Mouse (Mus musculus) ES-Bruce4 (cell line): Measurements from ENCODE around the gene Pcbp3. TPM values are rescaled to one million over a fixed set of nuclear protein-coding genes. Genes with fewer than 3 reads are reported as not detected.

Experiments used
- H3K27ac ChIP-seq: 2 replicates; pipeline ENCODE4 v1.5.1; 2012; ENCODE audit warnings: low read length, inconsistent platforms; ENCODE audit not compliant: insufficient read depth
- H3K27me3 ChIP-seq: 2 replicates; pipeline ENCODE4 v1.6.1; 2012; ENCODE audit warnings: mild to moderate bottlenecking, low read length, inconsistent platforms; ENCODE audit not compliant: control insufficient read depth, poor library complexity, insufficient read depth, severe bottlenecking
- H3K36me3 ChIP-seq: 2 replicates; pipeline ENCODE4 v1.6.1; 2012; ENCODE audit warnings: inconsistent platforms, mild to moderate bottlenecking, low read length, moderate library complexity; ENCODE audit not compliant: control insufficient read depth, poor library complexity, insufficient read depth, severe bottlenecking
- H3K4me1 ChIP-seq: one replicate; pipeline ENCODE4 v1.8.1; 2011; ENCODE audit warnings: low read length; ENCODE audit not compliant: control insufficient read depth, insufficient read depth
- H3K4me3 ChIP-seq: 2 replicates; pipeline ENCODE4 v1.5.1; 2011; ENCODE audit warnings: low read depth, mild to moderate bottlenecking, low read length
- H3K9ac ChIP-seq: 2 replicates; pipeline ENCODE4 v1.6.1; 2012; ENCODE audit warnings: low read depth, mild to moderate bottlenecking, inconsistent platforms; ENCODE audit not compliant: poor library complexity, severe bottlenecking
- H3K9me3 ChIP-seq: replicated peaks from 2 replicates; pipeline ENCODE4 v1.6.1; 2012; ENCODE audit warnings: mild to moderate bottlenecking, low read length, inconsistent platforms; ENCODE audit not compliant: control insufficient read depth, poor library complexity, insufficient read depth, severe bottlenecking
- CTCF ChIP-seq: IDR thresholded peaks from one replicate; pipeline ENCODE4 v1.8.1; 2011; ENCODE audit warnings: low read depth, low read length
- EP300 ChIP-seq: IDR thresholded peaks from 2 replicates; pipeline ENCODE4 v1.6.1; 2011; ENCODE audit warnings: low read depth, low read length; ENCODE audit not compliant: insufficient read depth
- POLR2A ChIP-seq: IDR thresholded peaks from one replicate; pipeline ENCODE4 v1.8.1; 2011; ENCODE audit warnings: low read length; ENCODE audit not compliant: insufficient read depth
- polyA plus RNA-seq: library from polyadenylated mRNA; stranded (reverse); fragments of >200 nt; gene quantifications from 2 replicates; pipeline ENCODE4 v1.2.4, GENCODE M21; 2011; ENCODE audit warnings: low read depth; ENCODE audit not compliant: missing spikeins, insufficient read depth, insufficient read length

Pcbp3 gene
- 27.7 and 28.1 TPM in 2 replicates for polyA plus RNA-seq

DNA sequence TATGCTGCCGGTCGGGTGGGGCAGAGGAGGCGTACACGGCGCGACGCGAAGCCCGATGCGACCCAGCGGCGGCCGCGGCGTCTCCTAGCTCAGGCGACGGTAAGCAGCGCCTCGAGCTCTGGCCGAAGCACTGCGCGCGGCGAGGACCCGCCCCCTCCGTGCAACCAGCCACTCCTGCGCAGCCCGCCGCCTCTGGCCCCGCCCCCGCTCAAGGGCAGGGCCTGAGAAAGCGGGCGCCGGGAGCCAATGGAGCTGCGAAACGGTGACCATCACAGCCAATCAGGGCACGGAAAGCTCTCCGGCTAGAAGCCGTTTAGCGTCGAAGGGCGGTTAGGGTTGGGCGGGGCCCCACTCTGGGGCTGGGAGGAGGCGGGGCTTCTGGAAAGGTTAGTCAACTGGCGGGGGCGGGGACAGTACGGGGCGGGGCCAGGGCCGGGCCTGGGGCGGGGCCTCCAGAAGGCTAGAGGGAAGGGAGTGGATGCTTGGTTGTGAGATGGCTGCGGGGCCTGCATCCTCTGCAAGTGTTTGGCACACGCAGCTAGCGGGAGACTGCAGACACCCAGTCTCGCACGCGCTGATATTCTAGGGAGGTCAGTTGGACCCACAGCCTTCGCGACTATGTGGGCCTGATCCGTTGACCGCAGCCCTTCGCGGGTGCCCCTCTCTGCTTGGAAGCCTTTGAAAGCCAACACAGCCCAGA lies at the start of gene Pcbp3:
TSS of gene Pcbp3 (minus strand) at position 98 of the 700 bp plus-strand sequence.
- H3K36me3 ChIP-seq, result no peaks in the 10 kb centered on the region
- peak; percentile 72 for TF ChIP-seq POLR2A
- no peak for TF ChIP-seq EP300
- no peaks in the 10 kb centered on the region for H3K9me3 ChIP-seq
- peak within 1 kb of the TSS; percentile 75 for H3K9ac ChIP-seq
- H3K4me3 ChIP-seq, result peak within 1 kb of the TSS; percentile 85
- H3K27ac ChIP-seq, result no peak within 1 kb of the TSS
- no peaks in the 10 kb centered on the region for H3K4me1 ChIP-seq
- H3K27me3 ChIP-seq, result no peaks in the 10 kb centered on the region

DNA sequence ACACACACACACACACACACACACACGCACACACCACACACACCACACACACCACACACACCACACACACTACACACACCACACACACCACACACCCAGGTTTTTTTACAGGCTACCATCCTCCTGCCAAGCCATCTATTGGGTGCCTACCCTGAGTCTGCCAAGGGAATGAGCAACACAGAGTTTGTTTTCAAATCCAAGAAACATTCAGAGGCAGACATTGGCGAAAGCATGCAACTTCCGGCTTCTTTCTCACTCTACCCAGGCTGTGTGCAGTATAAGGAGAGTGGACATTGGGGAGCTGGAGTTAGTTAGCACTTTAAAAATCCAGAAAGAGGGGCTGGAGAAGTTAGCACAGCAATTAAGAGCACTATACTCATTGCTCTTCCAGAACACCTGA lies 47.0 kb upstream of the Pcbp3 start:
- H3K4me3 ChIP-seq, result no peak overlapping the region
- no peaks in the 10 kb centered on the region for H3K4me1 ChIP-seq
- H3K27me3 ChIP-seq, result no peaks in the 10 kb centered on the region
- no peak overlapping the region for H3K27ac ChIP-seq
- H3K36me3 ChIP-seq, result no peaks in the 10 kb centered on the region
- no peaks in the 10 kb centered on the region for H3K9me3 ChIP-seq
- H3K9ac ChIP-seq, result no peak overlapping the region
- TF ChIP-seq POLR2A (no peak), CTCF (no peak), EP300 (no peak)

- no peaks in the 10 kb centered on the region for H3K36me3 ChIP-seq
- peak overlapping the region; percentile 13; the same call in 1 of the 2 replicates for H3K4me3 ChIP-seq
- TF ChIP-seq CTCF, result no peak
- TF ChIP-seq EP300, result no peak
- TF ChIP-seq POLR2A, result no peak
- H3K9ac ChIP-seq, result peak overlapping the region; percentile 12; the same call in 1 of the 2 replicates
- H3K27me3 ChIP-seq, result no peaks in the 10 kb centered on the region
- H3K9me3 ChIP-seq, result no peaks in the 10 kb centered on the region
- H3K4me1 ChIP-seq, result no peaks in the 10 kb centered on the region
- H3K27ac ChIP-seq, result no peak overlapping the region
Observed at GRCm38 (mm10) chr10:77008109-77008561, 46.4 kb upstream of the Pcbp3 start.

DNA sequence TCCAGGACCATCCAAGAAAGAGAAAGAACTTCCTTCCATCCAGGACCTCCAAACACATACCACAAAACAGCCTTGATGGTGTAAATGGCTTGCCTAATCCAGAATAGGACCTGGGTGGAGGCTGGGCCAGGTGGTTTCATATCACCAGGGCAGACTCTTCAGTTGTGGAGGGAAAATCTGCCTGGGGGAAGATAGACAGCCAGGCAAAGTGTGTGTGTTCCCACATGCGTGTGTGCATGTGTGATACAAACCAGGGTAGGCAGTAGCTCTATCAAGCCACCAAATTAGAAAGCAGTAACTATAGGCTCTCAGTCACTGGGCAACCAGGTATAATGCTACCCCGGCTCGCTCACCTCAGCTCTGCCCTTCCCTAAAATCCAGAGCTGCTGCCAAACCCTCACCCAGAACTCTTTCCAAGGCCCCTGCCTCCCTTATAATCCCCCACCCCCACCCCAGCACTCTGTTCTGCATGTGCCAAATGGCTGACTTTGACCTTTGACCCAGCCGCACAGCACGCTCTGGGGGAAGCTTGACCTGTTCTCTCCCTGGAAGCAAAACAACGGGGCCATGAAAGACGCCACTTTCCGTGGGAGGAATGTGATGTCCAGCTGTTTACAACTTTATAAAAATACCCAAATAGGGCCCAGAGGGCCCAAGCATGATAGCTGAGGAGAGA lies 45.9 kb upstream of the Pcbp3 start:
- H3K27ac ChIP-seq, result no peak overlapping the region
- H3K9ac ChIP-seq, result peak overlapping the region; percentile 12; the same call in 1 of the 2 replicates
- no peaks in the 10 kb centered on the region for H3K4me1 ChIP-seq
- H3K27me3 ChIP-seq, result no peaks in the 10 kb centered on the region
- no peaks in the 10 kb centered on the region for H3K36me3 ChIP-seq
- TF ChIP-seq POLR2A (no peak), EP300 (no peak), CTCF (no peak)
- H3K4me3 ChIP-seq, result no peak overlapping the region
- H3K9me3 ChIP-seq, result no peaks in the 10 kb centered on the region

GRCm38 (mm10) chr10:77004936-77005335 lies 43.2 kb upstream of the Pcbp3 start:
- no peak overlapping the region for H3K9ac ChIP-seq
- H3K9me3 ChIP-seq, result no peaks in the 10 kb centered on the region
- TF ChIP-seq CTCF, result no peak
- TF ChIP-seq POLR2A, result no peak
- TF ChIP-seq EP300, result no peak
- H3K36me3 ChIP-seq, result no peaks in the 10 kb centered on the region
- H3K4me1 ChIP-seq, result no peaks in the 10 kb centered on the region
- H3K27me3 ChIP-seq, result no peaks in the 10 kb centered on the region
- H3K4me3 ChIP-seq, result no peak overlapping the region
- no peak overlapping the region for H3K27ac ChIP-seq
